Mouse (Mus musculus) gastrocnemius, adult 18-20 months (tissue): Measurements from ENCODE around the gene Oscar. TPM values are rescaled to one million over a fixed set of nuclear protein-coding genes. Genes with fewer than 3 reads are reported as not detected.
A peak's percentile ranks its signal among the peaks of the same experiment; 100 is the strongest.
"Not testable (repeated sequence)": the region's sequence is repeated elsewhere in the genome, so short reads cannot be mapped to it uniquely, and the experiment has no call there.

Experiments
- DNase-seq: peaks from one replicate; pipeline ENCODE4 v3.0.0; 2021; ENCODE audit warnings: low spot score
- total RNA-seq, 2 experiments: library from RNA; stranded (reverse); gene quantifications; 2 replicates each; pipeline ENCODE4 v1.2.3; 2021

Oscar gene
- total RNA-seq, 2 experiments from 2014 or later = not detected

DNA sequence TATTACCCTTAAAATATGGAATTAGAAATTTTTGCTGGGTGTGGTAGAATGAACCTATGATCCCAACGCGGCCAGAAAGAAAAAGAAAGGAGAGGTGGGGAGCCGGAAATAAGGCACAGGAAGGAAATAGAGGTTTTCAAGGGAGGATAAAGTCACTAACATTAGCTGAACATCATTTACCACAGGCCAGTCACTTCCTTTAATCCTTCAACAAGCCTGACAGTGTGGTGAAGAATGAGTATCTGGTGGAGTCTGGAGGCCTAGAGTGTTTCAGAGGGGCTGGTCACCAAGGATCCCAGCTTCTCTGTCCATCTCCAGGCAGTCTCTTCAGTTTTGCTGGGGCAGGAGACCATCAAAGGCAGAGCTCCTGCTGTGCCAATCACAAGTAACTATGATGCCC is 5.5 kb downstream of the Oscar start:
- no peak for DNase-seq

DNA sequence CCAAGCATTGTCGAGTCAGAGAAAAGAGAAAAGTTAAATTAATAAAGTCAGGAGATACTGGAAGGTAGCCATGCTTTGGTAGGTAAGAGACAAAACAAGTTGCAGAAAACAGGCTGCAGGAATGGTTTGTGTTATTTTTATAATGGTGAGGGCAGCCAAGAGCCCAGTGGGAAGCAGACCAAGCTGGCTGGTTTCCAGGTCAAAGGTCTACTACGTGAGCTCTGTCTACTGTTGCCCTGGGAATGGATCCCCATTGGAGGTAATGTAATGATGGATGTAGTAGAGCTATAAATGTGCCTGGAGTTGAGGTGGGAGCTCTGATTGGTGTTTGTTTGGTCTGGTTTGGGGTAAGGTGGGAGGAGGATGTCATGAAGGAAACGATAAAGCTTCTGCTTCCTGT is 6.9 kb downstream of the Oscar start:
- peak; percentile 50 for DNase-seq

DNA sequence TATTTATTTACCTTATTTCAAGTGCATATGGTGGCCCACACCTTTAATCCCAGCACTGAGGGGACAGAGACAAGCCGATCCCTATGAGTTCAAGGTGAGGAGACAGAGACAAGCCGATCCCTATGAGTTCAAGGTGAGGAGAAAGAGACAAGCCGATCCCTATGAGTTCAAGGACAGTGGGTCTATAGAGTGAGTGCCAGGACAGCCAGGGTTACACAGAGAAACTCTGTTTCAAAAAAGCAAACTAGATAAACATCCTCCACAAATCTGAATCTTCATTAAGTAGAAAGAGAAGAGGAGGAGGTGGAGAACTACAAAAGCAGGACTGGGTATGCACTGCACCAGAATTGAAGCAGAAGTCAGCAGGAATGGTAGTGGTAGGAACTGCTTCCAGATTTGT is 7.3 kb downstream of the Oscar start:
- DNase-seq = no peak

DNA sequence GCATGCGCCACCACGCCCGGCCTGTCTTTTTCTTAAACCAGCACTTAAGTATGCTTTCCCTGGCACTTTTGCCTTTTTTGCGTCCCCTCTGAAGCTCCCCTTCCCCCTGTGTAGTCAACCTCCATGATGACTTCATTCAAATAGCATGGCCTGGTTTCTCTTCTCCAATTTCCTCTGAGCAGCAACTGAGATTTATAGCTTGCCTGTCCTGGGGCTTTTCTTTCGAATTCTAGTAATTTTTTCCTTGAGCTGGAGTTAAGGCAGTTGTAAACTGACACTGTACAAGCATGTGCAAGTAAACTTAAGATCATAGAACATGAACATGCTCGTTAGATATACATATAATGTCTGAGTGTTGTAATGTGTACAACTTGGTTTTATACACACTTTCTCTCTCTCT is 8.6 kb downstream of the Oscar start:
- no peak for DNase-seq

DNA sequence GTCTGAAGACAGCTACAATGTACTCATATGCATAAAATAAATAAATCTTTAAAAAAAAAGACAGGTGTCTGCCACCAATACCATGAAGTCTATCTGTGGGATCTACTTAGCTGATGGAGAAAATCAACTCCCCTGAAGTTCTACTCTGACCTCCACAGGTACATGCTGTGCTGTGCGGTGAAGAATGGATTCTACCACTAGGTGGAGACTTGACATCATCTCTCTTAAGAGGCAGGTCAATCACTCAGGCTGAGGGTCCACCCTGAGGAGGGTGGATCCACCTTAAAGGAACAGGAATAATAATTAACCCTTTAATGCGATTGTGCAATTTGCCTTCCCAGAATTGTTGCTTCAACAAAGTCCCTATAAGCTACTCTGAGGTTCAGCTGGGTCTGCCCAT is 9.2 kb downstream of the Oscar start:
- no peak for DNase-seq

DNA sequence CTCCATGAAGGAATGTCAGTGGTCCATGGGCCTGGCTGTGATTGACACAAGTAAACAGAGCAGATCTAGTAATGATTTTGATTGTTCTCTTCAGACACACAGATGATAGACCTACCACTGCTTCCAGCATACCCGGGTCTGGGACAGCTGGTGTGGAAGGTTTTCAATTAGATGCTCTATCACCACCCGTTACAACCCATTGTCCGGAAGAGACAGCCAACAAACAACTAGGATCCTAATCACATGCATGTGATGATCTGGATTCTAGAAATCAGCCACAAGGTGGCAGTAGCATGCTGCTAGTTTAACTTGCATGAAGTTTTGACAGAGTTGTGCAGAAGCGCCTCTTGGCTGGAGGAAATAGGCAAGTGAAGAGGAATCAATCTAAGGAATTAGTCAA is 14.8 kb downstream of the Oscar start:
- DNase-seq = peak; percentile 52

DNA sequence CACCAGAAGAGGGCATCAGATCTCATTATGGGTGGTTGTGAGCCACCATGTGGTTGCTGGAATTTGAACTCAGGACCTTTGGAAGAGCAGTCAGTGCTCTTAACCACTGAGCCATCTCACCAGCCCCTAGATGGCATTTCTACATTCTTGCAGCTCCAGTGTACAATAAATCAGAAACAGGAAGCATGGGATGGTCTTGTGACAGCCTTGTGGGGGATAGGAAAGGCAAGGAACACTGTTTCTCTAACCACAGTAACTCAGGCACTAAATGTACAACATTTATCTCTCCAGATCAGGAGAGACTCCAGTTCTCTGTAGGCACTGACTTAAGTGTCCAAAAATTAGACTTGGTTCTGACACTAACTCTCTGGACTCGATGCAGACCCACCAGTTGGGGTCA is 18.2 kb downstream of the Oscar start:
- not testable (repeated sequence) for DNase-seq

DNA sequence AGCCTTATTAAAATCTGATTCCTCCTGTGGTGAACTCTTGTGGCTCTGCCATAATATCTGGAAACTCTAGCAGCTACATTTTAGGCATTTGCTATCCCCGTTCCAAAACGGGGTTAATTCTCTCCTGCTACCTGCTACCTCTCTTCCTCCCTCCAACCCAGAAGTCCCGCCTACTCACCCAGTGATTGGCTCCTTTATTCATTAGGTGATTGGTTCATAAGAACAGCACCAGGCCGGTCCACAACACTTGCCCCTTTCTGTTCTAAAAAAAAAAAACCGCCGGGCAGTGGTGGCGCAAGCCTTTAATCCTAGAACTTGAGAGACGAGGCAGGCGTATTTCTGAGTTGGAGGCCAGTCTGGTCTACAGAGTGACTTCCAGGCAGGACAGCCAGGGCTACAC is 20.8 kb downstream of the Oscar start:
- no peak for DNase-seq

DNA sequence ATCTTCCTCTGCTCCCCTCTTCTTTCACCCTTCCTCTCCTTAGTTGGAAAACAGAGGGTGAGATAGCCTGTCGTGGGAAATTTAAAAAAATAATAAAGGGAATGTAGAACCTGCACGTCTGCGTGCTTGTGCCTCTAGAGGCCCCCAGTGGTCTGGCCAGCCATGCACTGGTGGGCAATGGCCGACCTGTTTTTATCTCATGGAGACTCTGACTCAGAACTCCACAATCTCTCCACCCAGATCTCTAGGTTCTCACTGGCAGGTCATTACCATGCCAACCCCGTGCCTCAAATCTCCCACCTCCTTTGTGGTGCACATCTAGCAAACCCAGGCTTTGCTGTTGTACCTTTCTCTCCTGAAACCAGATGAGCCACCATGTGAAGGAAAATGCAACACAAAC is 21.3 kb downstream of the Oscar start:
- DNase-seq = no peak

DNA sequence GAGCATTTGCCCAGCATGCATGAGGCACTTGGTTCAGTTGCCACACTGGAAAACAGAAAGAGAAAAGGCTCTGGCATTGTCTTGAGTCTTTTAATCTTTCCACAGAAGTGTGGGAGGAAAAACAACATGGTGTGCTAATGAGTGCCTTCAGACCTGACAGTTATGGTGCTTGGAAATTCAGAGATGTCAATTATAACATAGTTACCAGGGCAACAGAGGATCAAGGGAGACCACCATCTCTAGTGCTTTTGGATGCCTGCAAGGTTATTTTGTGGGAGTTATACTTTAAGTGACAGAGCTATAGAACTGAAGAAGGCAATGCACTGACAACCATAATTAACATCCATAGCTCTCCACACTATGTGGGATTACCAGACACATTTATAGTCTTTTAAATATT is 22.1 kb downstream of the Oscar start:
- no peak for DNase-seq

DNA sequence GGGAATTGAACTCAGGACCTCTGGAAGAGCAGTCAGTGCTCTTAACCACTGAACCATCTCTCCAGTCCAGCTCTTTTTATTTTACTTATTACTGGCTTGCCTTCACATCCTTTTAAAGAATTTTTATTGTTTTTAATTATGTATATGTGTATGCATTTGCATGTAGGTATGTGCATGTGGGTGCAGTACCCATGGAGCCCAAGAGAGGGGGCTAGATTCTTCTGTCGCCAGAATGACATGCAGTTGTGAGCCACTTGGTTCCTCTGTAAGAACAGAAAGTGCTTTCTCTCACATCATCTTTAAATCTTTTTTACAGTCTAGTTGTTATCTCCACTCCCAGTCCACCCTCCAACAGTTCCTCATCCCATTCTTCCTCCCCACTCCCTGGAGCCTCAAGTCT is 24.4 kb downstream of the Oscar start:
- DNase-seq = no peak

DNA sequence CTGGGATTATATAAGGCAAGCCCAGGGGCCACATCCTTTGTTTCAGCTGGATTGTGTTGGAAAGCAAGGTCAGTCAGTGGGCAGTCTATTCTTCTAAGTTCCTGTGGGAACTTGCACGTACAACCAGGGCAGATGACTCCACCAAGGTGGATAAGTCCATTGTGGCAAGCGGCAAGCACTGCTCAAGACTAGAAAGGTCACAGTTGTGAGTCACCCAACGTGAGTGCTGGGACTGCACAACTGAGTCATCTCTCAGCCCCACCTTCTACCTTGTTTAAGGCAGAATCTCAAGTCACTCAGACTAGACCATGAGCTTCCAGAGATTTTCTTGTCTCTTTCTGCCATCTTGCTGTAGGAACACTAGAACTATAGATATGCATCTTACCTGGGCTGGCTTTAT is 25.4 kb downstream of the Oscar start:
- no peak for DNase-seq

DNA sequence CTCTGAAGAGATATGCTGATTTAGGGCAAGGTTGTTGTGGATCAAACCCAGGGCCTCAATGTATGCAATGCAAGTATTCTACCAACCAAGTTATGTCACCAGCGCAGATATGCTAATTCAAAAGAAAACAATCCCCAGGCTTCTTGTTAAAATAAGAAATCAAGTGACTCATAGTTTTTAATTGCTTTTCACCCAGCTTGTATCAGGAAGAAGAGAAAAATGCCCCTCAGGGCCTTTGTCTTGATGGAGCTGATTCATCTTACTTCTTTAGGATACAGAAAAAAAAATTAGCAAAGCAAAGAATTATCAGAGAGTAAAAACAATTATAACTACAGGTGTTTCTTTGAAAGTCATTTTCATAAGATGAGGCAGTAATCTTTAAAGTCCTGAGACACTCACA is 28.7 kb downstream of the Oscar start:
- no peak for DNase-seq

DNA sequence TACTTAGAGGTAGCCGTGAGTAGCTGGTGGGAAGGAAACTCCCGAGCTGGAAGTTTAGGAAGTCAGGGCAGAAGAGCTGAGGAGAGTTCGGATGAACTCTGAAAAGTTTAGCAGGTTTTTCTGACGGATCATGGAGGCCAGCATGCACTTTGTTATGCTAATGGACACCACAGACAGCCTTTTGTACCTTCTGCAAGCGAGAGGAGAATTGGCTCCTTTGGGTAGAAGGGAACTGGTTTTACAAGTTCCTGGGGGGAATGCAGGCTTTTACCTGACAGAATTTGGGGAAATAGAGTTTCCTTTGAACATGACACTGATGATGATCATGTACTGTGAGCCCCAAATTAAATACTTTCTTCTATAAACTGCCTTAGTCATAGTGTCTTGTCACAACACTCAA is 29.7 kb downstream of the Oscar start:
- no peak for DNase-seq

DNA sequence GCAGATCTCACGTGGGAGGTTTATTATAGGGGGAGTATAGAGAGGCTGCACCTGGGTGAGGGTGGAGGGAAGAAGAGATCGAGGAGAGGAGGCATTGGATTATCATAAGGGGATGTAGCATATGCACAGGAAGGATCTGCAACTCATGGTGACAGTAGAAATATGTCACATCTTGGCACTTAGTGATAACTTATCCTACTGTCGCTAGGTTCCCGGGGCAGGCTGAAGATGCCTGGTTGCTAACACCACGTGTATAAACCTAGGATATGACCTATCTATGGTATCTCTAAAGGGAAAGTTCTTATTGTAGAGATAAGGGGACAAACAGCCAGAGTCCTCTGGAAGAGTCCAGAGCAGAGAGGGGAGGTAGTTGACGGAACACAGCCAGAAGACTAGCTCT is 30.2 kb downstream of the Oscar start:
- no peak for DNase-seq

DNA sequence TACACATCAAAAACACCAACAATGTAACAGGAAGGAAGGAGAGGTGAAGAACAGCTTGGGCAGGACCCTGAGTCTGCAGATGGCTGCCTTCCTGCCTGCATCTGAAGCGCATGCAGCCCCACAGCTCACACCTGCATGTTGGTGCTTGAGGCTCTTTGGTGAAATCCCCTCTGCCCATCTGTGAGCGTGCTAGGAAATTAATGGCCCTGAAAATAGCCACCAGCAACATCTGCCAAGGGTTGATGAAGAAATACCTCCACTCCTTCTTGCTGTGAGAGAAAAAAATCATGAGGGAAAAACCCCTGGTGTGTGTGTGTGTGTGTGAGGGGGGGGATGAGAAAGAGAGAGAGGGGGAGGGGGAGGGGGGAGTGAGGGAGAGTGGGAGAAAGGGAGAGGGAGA is 35.9 kb downstream of the Oscar start:
- DNase-seq = no peak

DNA sequence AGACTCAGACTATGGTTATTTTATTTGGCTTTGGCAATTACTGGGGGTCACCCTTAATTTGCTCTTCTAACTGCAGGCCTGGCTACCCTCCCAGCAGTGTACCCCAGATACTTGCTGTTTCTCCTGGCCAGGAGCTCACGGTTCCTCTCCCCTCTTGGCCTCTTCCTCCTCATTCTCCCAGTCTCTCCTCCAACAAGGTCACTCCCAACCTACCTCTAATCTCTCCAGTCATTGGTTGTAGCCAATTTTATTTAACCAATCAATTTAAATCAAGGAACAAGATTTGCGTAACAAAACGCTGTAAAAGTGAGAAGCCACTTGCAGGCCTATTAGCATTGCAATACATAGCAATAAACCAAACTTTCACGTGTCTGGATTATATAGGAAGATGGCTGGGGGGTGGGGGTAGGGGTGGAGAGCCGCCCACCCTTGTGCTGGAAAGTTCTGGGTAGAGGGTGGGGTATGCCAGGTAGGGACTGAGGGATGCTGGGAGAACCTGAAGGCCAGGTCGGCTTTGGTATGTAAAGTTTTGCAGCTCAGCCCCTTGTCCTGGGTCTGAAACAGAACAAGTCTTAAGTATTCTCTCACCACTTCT is 36.9 kb downstream of the Oscar start:
- DNase-seq = no peak

DNA sequence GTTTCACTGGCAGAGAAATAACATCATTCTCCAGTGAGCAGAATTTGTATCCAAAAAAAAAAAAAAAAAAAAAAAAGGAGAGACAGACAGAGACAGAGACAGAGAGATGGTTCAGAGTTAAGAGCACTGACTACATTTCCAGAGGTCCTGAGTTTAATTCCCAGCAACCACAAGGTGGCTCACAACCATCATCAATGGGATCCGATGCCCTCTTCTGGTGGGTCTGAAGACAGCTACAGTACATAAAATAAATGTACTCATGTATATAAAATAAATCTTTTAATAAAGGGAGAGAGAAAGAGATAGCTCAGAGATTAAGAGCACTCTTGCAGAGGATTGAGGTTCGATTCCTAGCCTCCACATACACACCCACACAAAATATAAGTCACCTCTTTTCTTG is 37.8 kb downstream of the Oscar start:
- no peak for DNase-seq

DNA sequence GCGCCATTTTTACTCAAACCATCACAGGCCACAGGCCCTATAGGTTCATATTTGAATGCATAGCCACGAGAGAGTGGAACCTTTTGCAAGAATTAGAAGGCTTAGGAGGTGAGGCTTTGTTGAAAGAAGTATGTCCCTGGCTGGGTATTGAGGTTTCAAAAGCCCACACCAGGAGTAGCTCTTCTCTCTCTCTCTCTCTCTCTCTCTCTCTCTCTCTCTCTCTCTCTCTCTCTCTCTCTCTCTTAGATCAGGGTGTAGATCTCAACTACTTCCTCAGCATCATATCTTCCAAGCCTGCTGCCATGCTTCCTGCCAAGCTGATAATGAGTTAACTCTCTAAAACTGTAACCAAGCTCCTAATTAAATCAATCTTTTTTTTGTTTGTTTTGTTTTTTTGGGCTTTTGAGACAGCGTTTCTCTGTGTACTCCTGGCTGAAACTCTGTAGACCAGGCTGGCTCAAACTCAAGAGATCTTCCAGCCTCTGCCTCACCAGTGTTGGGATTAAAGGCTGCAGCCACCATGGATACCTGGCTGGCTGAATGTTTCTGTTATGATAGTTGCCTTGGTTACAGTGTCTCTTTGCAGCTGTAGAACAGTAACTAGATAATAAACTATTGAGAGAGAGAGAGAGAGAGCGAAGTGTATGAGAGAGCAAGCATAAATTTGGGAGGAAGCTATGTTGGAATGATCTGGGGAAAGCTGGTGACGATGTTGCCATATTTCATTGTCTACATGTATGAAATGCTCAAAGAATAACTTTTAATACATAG is 39.4 kb downstream of the Oscar start:
- DNase-seq = no peak

DNA sequence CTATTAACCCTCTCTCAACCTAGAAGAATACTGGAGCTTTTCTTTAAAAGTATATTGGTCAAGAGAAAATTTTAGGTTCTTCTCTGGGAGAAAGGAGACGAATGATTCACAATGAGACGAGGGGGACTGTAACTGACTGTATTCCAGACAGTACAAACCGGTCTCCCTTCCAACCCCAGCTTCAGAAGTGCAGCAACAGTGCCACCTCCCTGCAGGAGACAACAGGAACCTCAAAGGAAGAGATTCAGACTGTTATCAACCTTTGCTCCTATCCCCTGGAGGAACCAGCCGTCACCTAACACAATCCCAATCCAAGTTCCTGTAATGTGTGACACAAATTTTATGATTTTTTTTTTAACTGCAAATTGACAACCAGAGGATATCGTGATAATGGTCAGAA is 41.7 kb downstream of the Oscar start:
- no peak for DNase-seq

DNA sequence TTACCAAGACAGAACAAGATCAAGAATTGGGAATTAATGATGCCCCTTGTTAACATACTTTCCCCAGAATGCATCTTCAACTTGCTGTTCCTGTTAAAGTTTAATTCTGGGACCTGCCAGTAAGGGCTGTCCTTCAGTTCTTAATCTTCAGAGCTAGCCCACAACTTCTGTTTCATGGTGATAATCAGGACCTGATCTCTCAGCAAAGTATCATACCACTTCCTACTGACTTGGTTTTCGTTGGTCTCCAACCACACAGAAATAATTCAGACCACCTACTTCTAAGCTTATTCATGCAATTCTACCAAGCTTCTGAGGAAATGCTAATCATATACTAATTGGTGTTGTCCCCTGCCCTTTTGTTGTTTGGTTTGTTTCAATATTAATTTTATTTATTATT is 44.1 kb downstream of the Oscar start:
- DNase-seq = no peak

DNA sequence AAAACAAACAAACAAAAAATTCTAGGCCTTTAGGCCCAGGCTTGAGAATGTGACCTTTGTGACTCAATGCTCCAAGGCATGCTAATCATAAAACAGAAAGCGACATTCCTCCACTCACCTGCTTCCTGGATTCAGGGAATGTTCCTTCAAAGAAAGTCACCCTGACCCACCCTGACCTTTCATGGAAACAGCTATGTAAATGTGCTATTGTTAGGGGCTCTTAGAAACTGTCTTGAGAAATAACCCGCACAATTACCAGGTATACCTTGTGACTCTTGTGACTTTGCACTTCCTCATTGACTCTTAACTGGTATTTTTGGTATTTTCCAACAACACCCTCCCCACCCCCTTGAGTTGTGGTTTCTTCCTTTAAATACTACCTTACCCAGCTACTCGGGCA is 45.4 kb downstream of the Oscar start:
- DNase-seq = not testable (repeated sequence)

DNA sequence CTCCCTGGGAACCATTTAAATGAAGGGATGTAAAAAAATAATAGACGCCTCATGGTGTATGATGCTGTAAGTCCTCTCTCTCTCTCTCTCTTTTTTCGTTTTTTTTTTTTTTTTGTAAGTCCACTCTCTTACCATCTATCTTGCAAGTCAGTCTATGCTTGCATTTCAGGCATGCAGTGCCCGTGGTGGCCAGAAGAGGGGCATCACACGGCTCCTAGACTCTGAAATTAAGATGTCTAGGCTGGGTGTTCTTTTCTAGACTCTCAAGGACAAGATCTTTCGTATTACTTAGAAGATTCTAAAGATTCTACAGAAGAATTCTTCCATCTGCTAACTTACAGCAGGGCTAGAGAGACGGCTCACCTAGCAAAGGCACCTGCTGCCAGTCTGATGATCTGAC is 46.2 kb downstream of the Oscar start:
- DNase-seq = no peak

DNA sequence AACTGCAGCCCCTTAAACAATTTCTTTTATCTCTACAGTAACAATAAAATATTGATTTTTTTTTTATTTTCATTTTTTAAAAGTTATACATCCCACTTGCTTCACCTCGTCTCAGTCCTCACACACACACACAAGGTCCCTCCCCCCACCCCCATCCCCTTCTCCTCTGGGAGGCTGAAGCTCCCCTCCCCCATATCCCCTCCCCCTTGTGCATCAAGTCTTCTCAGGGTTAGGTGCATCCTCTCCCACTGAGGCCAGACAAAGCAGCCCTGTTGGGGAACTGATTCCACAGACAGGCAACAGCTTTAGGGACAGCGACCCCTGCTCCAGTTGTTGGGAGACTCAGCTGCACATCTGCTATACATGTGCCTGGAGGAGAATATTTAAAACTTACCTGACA is 48.6 kb downstream of the Oscar start:
- no peak for DNase-seq
